Mouse (Mus musculus) hematopoietic stem cell, adult 5-6 weeks (primary cell): ENCODE results near the gene Adam12. TPM values are rescaled to one million over a fixed set of nuclear protein-coding genes. Genes with fewer than 3 reads are reported as not detected.
A peak's percentile ranks its signal among the peaks of the same experiment; 100 is the strongest.

Source experiments
- ATAC-seq, 2 experiments: fragments of 125-278 bp in 1 of 2; replicated peaks in 1 of 2; 2 replicates each; pipeline ENCODE4 v1.8.0; 2016 to 2017; ENCODE audit warnings: inconsistent platforms in 2 of 2, mild to moderate bottlenecking in 2 of 2, moderate number of reproducible peaks in 2 of 2, low read depth in 1 of 2, moderate TSS enrichment in 1 of 2; ENCODE audit not compliant: low FRiP score in 2 of 2, poor library complexity in 2 of 2, severe bottlenecking in 2 of 2, insufficient read depth in 1 of 2, low TSS enrichment in 1 of 2
- total RNA-seq: library from RNA; stranded (forward); fragments of 172-1452, 232-1000 nt; gene quantifications from 2 replicates; pipeline ENCODE4 v1.2.3, GENCODE M21; 2017

Adam12 gene
- total RNA-seq, 1 experiment from 2014 or later, result 0.20 TPM

DNA sequence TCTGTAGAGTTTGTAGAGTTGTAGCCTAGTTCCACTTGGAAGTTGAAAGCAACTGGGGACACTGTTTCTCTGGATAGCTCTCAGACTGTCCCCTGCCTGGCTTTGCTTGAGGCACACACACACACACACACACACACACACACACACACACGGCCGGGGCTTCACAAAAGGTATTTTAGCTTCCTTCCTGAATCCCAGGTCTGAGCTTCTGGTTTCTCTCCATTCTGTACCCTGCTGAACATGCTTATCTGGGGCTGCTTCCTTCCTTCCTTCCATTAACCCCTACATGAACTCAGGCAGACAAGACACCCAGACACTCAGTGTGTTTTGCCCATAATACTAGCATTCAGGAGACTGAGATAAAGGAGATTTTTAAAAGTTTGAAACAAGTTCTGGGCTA, 2.0 kb downstream of the Adam12 start:
- no peak for ATAC-seq

DNA sequence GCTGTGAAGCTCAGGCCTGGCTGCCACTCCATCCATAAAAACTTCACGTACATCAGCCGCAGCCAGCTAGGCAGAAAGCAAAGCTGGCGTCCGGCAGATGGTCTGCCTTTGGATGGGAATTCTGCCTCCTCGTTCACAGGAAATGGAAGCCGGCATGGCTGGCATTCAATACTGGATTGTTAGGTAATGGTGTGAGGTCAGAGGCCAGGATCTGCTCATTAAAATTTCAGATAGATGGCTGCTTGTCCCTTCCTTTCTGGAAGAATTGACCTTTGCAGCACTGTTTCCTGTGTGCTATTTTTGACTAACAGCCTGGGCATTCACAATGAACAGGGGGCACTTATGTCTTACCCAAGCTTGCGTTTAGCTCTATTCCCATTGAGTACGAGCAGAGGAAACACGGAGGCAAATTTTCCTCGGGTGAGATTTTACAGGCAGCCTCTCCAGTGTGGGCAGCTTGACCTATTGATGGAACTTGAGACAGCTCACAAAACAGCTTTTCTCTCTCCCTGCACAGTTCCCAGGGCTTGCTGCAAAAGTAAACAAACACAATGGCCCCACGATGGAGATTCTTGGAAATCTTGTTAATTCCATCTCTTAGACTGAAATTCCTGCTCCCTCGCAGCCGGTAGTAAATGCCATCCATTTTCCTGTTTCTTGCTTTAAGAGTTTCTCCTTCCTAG, 4.0 kb downstream of the Adam12 start:
- no peak for ATAC-seq

DNA sequence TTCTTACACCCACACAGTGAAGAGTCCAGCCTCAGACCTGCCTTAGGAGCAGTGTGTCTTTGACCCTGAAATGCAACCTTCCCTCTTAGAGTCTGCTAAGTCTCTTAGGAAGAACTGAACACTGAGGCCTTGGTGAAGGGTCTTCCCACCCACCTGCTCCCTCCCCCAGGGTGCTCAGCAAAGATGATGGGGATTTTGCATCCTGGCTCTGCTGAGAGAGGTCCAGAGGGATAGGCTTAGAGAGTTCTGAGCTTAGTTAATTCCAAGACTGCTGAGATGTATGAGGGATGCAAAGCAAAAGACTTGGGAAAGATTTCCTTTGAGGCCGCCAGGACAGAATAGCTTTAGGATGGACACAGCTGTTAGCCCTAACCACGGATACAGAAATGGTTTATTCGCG, 4.8 kb downstream of the Adam12 start:
- ATAC-seq, result no peak

DNA sequence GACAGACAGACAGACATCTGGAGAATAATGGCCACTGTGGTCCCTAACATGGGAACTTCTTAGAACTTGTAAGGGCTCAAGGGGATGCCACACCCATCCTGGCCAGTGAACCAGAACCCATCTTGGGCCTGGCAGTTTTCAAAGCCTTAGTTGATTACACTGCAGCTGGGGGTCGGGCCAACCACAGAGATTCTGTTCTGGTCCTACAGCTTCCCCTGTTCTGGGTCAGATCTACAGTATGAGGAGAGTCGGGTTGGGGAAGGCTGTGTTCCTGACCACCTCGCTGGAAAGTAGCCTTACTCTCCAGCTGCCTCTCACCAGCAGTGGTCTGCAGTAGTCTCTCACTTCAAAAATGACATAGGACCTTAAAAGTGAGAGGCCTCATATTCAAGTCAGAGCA, 5.7 kb downstream of the Adam12 start:
- no peak for ATAC-seq

DNA sequence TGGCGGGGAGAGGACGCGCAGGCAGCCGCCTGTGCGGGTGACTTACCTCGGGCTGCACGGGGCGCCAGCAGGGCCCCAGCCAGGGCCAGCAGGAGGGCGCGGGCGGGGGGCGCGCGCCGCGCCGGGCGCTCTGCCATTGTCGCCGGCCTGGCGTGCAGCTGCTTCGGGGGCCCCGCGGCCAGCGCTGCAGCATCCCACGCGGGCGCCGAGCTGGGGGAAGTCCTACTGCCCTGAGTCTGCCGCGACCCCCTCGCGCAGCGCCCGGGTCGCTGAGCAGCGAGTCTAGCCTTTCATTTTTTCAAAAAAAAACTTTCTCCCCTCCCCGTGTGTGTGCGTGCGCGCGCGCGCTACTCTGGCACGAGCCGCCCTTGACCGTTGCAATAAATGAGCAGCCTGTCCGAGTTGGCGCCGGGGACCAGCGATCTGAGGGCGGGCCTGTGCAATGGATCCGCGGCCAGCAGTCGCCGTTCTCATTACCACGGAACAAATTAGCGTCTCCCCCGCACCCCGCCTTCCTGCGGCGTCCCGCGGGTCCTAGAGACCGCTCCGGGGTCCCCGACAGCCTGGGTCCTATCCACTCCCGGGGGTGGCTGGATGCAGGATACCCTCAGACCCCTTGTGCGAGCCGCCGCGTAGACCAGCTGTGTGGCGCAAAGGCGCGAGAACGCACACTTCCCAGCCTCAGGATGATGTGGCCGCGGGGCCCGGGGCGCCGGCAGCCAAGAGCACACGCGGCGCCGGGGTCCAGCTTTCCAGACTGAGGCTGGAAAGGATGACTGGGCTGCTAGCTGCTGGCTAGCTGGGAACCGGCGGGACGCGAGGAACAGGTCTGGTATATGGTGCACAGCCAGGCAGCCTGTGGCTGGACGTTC, 7.0 kb downstream of the Adam12 start:
- ATAC-seq, result no peak

DNA sequence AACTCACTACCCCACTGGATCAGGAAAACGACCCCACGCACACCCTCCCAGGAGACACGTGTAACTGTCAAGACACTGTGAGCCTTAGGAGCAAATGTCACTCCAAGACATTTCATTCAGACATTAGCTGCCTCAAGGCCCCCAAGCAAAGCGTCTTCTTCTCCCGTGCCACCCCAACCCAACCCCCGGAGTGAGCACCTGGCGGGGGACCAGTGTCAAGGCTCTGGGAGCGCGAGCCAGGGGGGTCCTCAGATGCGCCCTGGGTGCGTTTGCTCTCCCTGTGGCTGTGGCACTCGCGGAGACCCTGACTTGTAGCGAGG, 7.6 kb downstream of the Adam12 start:
- ATAC-seq, result peak in 1 of 2 experiments; percentile 9; a peak in 1 of 4 replicates

DNA sequence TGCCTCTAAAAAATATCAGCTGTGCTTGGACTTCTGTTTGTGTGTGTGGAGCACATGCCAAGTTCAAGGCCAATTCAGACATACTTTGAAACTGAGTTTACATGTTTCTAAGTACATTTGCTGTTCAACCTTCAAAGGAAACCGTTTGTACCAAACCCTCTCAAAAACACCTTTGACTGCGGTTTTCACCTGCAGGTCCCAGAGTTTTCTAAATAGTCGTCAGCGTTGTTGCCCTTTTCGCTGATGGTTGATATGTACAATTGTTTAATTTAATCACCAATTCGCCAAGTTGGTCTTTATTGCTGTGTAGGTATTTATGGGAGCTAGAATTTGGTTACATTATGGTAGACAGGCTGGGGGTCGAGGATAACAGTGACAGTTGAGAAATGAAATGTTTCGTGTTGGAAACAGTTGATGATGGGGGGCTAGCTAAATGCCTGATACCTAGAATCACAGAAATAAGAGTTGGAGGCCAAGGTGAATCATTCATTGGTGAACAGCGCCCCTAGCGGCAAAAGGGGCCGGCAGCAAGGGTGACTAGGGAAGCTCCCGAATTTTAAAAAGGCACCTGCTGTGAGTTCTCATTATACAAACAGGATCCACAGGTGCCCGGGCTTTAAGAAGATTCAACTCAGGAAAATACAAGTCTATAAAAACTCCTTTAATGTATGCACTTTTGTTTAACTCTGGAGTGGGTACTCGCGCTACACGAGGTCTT, 8.3 kb downstream of the Adam12 start:
- peak; percentile 55 to 58; a peak in 2 of 4 replicates for ATAC-seq

DNA sequence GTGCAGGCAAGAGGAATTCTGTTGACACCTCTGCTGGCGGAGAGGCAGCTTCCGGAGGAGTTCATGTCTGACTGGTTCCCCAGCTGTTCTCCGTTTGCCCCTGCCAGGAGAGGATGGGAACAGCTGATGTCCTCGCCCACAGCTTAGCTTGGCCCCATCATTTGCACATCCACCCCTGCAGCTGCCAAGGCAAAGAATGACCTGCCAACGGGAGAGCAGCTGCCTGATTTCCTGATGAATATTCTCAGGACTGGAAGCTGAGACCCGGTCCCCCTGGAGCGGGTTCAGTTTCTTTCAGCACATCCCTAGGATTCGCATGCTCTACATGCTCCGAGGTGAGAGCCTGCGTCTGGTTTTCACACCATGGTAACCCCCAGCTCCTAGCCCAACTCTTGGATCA, 24.0 kb downstream of the Adam12 start:
- no peak for ATAC-seq

DNA sequence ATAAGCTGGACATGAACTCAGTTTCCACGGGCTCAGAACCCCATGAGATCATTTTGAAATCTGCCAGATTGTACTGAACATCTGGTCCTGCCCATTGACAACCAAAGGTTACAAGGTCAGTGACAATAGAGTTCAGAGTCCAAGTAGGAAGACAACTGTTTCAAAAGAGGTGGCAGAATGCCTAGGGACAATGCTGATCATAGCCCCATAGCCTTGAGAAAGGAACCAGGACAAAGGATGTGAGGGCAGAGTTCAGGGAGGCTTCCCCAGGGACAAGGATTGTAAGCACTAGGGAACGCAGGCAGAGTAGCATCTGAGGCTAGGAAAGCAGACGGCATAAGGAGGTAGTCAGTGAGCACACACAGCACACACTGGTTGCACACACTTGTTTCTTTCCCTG, 38.9 kb downstream of the Adam12 start:
- ATAC-seq, result no peak

DNA sequence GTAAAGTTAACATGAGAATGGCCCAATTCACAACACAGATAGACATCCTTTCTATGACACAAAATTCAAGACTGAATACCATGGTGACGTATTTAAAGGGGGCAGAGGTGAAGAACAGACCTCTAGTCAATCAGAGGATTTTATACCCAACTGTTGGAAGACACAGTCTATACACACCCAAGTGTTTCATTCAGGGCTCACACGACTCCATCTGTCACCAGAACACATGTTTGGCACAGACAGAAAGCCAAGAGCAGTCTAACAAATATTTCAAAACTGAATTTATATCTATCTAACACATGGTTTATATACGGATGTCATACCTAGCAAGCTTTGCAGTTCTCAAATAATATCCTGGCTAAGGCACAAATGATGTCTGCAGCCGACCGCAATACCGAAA, 41.8 kb downstream of the Adam12 start:
- ATAC-seq, result no peak

DNA sequence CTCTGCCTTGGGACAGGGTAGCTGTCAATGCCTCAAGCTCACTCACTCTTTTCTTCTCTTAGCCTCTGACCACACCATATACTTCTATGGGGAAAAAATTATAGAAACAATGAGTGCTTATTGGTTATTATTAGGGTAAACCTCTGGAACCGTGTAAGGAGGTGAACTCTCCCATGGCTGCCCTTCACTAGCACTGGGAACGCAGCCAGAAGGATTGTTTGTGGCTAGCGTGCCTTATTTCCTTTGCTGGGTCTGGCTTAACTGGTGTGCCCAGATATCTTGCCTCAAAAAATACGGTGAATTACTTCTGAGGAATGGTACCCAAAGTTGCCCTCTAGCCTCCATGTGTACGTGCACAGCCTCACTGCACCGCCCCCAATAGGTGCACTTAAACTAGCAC, 43.4 kb downstream of the Adam12 start:
- 0 out of 4 replicates have a peak, but pooled peaks of 1 of the 2 experiments have one; percentile 42 for ATAC-seq

DNA sequence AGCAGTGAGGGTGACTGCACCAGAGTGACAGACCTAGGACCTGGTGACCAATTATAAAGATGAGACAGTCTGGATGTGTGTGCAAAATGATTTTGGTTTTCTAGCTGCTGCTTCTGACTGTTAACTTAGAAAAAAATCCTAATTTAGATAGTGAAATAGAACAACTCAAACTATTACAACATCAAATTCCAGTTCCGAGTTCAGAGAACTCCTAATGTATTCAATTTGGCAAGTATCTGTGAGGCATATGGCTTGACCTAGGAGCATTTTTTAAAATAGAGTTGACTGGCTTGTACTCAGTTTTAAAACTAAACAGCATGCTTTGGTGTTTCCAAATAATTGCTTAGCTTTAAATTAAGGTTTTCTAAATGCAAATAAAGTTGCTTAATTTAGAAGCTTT, 44.0 kb downstream of the Adam12 start:
- ATAC-seq, result no peak

DNA sequence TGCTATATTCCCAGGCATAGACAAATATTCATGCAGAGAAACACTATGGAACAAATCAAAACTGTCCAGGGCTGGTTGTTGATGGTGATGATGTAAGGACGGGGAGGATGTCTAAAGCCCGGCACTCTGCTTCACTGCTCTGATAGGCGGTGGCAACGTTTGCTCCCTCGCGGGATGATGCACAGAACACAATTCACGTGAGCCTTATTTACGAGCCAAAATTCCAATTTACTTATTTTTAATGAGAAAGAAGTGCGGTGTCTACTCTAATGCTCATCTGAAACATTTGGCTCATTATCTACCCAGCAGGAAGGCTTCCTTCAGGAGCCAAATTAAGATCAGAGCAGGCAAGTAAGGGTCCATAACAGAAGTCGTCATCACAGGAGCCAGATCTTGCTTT, 45.4 kb downstream of the Adam12 start:
- no peak for ATAC-seq

DNA sequence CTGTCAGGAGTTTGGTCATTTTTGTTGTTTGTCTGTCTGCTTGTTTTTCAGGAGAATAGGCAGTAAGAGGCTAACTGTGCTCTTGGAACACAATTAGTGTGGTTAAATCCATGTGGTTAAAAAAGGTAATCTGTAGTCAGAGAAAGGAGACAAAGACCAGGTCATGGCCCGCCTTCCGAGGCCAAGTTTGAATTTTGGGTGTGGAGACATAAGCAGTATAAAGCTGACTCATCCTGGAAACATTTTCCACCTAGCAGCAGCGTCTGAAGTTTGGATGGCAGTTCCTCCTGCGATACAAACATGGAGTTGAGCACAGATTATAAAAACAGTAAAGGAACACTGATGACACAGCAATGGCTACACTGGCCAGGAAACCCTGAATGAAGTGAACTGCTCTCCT, 46.2 kb downstream of the Adam12 start:
- no peak for ATAC-seq

DNA sequence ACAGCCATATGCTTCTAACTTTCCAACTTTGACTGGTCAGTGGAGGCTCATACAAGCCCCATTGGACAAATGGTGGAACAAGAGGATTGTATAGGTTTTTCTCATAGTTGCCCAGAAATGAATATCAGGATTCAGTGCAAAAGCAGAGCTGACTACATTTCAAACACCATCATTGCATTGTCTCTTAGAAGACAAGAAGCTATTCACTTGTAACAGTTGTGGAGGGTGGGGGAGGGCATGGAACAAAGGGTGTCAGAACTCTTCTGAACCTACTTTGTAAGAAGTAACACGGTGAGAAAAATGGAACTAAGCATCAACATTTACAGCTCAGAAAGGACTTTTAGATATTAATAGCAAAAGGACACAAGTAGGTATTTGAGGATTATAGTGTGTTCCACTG, 50.2 kb downstream of the Adam12 start:
- no peak for ATAC-seq

DNA sequence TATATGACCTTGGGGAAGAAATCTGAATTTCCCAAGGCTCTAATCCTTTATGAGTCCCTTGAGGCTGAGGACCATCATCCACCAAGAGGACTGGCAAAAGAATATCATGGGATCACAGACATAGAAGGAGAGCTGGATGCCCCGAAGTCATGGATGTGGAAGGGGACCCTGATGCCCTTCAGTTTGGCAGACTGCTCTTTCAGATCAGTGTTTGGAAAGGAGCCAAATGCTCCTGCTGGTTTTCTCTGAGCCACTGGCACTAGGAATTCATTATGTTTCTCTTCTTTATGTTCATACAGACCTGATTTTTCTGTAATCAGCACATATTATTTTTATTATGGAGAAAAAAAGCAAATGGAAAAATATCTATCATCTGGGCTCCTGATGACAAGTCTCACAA, 50.9 kb downstream of the Adam12 start:
- no peak for ATAC-seq

DNA sequence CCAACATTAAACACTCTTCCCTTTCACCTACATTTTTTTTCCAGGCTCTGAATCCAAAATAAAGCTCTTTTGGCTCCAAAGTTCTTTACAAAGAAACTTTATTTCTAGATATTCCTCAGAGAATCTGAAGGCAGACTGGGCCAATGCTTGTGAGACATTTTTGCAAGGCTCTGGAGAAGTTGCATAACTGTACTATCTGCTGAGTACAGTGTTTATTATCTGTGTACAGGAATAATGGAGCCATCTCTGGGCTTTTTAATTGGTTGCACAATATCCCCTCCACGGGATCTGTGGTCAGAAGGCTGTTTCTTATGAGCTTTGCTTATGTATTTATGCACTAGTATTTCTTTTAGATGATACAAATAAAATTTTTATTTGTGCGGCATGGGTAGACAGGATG, 54.9 kb downstream of the Adam12 start:
- no peak for ATAC-seq

DNA sequence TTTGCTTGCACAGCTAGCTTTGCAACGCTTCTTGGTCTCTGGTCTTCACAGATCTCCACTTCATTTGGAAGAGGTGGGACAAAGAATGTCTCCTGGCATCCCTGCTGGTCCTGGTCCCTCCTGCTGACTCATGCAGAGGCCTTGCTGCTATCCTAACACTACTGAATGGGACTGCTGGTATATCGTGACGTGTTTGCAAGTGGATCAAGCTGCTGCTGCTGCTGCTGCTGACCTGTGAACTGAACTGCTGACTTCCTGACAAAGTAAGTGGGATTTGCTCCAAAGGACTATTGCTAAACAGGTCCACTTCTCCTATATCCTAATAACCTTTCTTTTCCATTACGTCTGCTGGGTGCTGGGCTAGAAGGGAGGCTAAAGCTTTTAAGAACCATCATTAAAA, 56.7 kb downstream of the Adam12 start:
- no peak for ATAC-seq
